ENCODE assay signal across 8 mouse cellular contexts in the genomic region with DNA sequence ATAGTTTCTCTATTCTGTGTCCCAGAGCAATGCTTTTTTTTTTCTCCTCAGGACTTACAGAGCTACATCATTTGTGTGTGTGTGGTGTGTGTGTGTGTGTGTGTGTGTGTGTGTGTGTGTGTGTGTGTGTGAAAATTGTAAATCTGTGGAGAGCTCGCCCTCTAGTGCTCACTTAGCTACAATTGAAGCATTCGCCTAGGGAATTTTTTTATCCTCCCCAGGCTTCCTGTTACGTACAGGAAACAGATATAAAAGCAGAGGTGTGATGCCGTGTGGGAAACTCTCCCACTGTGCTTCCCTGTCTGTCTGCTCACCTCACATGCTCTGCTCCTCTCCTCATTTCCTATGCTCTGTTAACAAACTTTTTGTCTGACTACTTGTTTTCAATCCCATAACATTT. TPM values are rescaled to one million over a fixed set of nuclear protein-coding genes. Genes with fewer than 3 reads are reported as not detected.
DNase-seq lines count a peak whose midpoint lies in the region; ATAC-seq and TF ChIP-seq lines count a peak whose summit lies in the region.

No protein-coding gene starts in this region.

- no peak overlapping the region for H3K27ac ChIP-seq in kidney, postnatal 0 days
- no peak overlapping the region for H3K27ac ChIP-seq in limb, embryonic 13.5 days

- no peak overlapping the region for H3K9ac ChIP-seq in kidney, postnatal 0 days (ENCODE audit: low read depth, low read length)
- H3K9ac ChIP-seq in limb, embryonic 13.5 days = no peak overlapping the region

- ATAC-seq in kidney, postnatal 0 days (replicated peaks; ENCODE audit: low FRiP score, low read depth) = no peak
- no peak for ATAC-seq in limb, embryonic 13.5 days (ENCODE audit: low FRiP score, low read depth)
- ATAC-seq in megakaryocyte, adult 5-6 weeks (ENCODE audit: poor library complexity, severe bottlenecking) = no peak

- peak; percentile 23 to 25 for DNase-seq in B cell, adult 2 months
- DNase-seq in ES-CJ7 (ENCODE audit: low read depth, low spot score) = peak; percentile 57
- peak; percentile 26 for DNase-seq in cerebellum, adult 8-10 months
- peak; percentile 38 for DNase-seq in gastrocnemius, postnatal 10 days
- peak; percentile 91 for DNase-seq in kidney, postnatal 0 days (ENCODE audit: low spot score)
- DNase-seq in right cerebral cortex, adult 2 months (ENCODE audit: low spot score in 2 of 2) = peak; percentile 50 to 57

- H3K27me3 ChIP-seq in kidney, postnatal 0 days (ENCODE audit: insufficient read depth, low read length) = no peaks in the 10 kb centered on the region
- H3K27me3 ChIP-seq in limb, embryonic 13.5 days = no peaks in the 10 kb centered on the region

- H3K9me3 ChIP-seq in kidney, postnatal 0 days (replicated peaks; ENCODE audit: low read length) = no peaks in the 10 kb centered on the region
- no peaks in the 10 kb centered on the region for H3K9me3 ChIP-seq in limb, embryonic 13.5 days

- peaks cover 29% of the 10 kb centered on the region for H3K36me3 ChIP-seq in kidney, postnatal 0 days (ENCODE audit: insufficient read depth, low read length)
- peaks cover 32% of the 10 kb centered on the region for H3K36me3 ChIP-seq in limb, embryonic 13.5 days

- TF ChIP-seq CTCF in kidney, postnatal 0 days (IDR thresholded peaks at IDR 0.05; ENCODE audit: low read depth) = peak; percentile 74

- no peak overlapping the region for H3K4me3 ChIP-seq in kidney, postnatal 0 days (replicated peaks; ENCODE audit: low read depth, low read length)
- H3K4me3 ChIP-seq in limb, embryonic 13.5 days = no peak overlapping the region

- 14% methylated on average over 4 of the region's 4 CpGs for WGBS in kidney, postnatal 0 days
- 21% methylated on average over 4 of the region's 4 CpGs for WGBS in limb, embryonic 13.5 days

- peak overlapping the region; percentile 27; the same call in 1 of the 2 replicates for H3K4me2 ChIP-seq in kidney, postnatal 0 days (ENCODE audit: low read length)
- peak overlapping the region; percentile 40 for H3K4me2 ChIP-seq in limb, embryonic 13.5 days (replicated peaks)

- no peaks in the 10 kb centered on the region for H3K4me1 ChIP-seq in kidney, postnatal 0 days (replicated peaks; ENCODE audit: insufficient read depth, low read length)
- H3K4me1 ChIP-seq in limb, embryonic 13.5 days = peaks cover 3% of the 10 kb centered on the region

RNA-seq across cellular contexts. Expression of gene Ppib, which starts 55.6 kb away (rescaled TPM):
- 100 to 1,000 TPM; 204 to 237 TPM for total RNA-seq in gastrocnemius, postnatal 10 days (2021)
- 760 and 789 TPM in 2 replicates for polyA plus RNA-seq in kidney, postnatal 0 days (2015; fragmentation: Nextera tagmentation; extraction: Ambion mirVana)
- polyA plus RNA-seq in limb, embryonic 13.5 days (2015; fragmentation: Nextera tagmentation; extraction: Ambion mirVana) = 665 and 680 TPM in 2 replicates
- total RNA-seq in megakaryocyte, adult 5-6 weeks (2015) = 420 TPM in 2 replicates
- total RNA-seq in megakaryocyte, adult 5-6 weeks (2017) = 677 and 751 TPM in 2 replicates

Comparison
In these comparisons a context has a peak if more than half of its experiments do, and no peak if none do; other contexts are left out.
1. DNase-seq: peak in every context shown above with its lines; median percentile 91 in kidney, postnatal 0 days; 57 in ES-CJ7; 54 in right cerebral cortex, adult 2 months; 38 in gastrocnemius, postnatal 10 days; 26 in cerebellum, adult 8-10 months; 24 in B cell, adult 2 months.